Mouse (Mus musculus): ENCODE data around the gene Kansl2.

The Kansl2 gene

DNA sequence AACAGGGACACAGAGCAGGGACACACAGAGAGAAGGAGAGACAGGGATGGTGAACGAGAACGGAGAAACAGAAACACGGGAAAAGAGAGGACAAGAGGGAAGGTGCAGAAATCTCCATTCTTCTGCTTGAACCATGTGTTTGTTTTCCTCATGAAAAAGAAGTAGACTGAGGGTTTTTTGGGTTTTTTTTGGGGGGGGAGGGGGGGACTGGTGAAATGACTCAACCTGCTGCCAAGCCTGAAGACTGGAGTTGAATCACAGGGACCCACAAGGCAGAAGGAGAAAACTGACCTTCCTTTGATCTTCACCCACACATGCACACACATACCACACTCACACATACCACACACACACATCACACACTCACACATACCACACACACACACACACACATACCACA, 30.7 kb downstream of the Kansl2 start:
- no peak for DNase-seq (ENCODE audit: low read depth)

DNA sequence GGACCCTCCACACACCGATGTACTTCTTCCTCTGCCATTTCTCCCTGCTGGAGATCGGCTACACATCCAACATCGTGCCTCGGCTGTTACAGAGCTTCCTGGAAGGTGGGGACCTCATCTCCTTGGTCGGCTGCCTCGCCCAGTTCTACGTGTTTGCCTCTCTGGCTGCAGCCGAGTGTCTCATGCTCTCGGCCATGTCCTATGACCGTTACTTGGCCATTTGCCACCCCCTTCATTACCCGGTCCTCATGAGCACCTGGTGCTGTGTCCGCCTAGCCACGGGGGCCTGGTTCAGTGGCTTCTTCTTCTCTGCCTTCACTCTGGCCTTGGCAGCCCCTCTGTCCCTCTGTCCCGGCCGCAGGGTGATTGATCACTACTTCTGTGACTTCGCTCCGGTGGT, 36.4 kb downstream of the Kansl2 start:
- DNase-seq (ENCODE audit: low read depth) = no peak

GRCm38 (mm10) chr15:98492102-98492501, 42.0 kb downstream of the Kansl2 start, which contains the start of gene Olfr279:
Gene Olfr279, plus strand, starts transcription at chr15:98492402.
- no peak for DNase-seq (ENCODE audit: low read depth)

DNA sequence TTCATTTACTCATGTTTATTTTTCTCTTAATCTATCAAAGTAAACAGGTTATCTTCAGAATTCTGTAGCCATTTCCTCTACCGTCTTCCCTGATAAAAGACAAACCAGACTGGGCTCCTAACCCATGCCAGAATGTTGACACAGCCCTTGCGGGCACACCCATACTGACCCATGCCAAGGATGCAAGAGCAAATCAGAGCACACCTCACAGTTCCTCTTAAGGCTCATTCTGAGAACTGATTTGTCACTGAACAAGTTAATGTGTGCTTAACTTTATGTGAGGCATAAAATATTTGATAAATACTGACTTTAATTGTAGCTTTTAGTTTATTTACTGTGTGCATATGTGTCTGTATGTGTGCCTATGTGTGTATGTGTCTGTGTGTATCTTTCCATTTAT, 42.7 kb downstream of the Kansl2 start:
- DNase-seq (ENCODE audit: low read depth) = no peak

DNA sequence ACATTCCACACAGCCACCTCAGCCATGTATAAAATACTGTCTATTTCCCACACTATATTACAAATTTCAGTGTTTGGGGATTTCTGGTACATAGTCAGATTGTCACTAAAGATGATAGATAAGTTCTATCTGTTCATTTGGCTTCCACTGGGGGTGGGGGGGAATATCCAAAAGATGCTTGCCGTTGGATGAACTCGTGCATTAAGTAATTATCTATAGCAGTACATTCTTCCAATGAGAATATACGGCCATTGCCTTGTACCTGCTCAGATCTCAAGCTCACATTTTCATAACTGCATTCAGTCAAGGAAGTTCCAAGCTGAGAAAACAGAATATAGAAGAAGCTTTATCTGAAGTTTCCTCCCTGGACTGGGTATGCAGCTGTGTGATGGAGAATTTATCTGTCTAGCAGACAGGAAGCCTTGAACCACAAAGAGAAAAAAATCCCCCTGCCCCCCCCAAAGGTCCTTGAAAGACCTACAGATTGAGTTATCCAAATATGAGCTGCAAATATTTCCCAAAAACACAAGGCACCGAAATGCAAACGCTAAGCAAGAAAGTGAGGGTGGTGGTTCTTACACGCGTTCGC, 47.5 kb downstream of the Kansl2 start:
- DNase-seq (ENCODE audit: low read depth) = no peak

DNA sequence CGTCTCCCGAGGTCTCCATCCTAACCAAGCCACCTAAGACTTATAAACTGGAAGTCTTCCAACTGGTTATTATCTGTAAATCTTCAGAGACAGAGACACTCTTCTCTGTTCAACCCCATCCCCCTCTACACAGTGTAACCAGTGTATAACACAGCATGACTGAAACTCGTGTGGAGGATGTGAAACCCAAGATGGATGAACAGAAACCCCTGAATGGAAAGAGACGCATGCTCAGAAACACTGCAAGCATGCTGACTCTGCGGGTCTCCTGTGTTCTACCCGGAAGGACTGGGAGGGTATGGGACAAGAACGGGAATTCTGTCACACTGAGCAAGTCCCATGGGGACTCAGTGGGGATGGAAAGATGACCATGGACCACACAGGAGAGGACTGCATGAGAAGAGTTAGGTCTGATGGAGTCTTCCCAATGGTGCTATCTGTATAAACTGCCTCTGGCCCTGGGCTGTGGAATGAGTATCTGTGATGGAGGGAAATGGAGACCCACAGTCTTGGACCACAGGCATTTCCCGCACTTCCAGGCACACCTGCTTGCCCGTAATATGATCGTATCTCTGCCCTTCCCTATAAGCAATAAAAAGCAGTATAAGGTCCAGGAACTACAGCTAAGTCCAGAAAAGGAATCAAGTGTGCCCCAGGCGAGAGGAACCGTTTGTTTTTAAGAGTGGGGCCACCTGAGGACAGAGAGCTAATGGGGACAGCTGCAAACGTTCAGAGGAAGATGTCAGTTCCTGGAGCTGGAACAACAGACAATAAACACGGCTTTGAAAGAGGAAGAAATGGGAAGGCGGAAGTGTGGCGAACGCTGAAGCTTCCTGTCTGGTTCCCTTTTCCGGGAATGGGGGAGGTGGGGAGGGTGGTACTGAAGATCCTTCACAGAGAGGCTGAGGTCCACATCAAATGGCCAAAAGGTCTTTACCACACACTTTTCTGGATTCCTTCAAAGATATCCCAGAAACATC, 49.9 kb downstream of the Kansl2 start:
- no peak for DNase-seq (ENCODE audit: low read depth)

DNA sequence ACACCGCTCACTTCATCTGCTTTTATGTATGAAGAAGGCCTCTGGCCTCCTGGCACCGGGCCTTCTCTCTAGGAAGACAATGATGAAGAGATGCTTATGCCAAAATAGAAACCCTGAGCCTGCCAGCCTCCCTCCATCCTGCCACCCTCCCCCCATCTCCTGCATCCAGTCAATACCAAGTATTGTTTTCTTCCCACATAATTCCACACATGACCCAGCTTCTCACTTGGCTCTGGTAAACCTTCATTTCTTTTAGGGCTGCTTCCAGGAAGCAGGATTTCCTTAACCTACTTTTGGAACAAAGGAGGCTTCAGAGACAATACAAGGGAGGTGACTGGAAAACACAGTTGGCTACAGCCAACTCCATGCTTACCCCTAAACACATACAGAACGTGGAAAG, 51.4 kb downstream of the Kansl2 start, which contains the start of gene Lalba:
Lalba (minus strand) TSS at position 21 of the 400 bp plus-strand sequence.
- no peak for DNase-seq (ENCODE audit: low read depth)

GRCm38 (mm10) chr15:98479568-98480102, 54.4 kb downstream of the Kansl2 start:
- DNase-seq (ENCODE audit: low read depth) = no peak

- no peak for DNase-seq (ENCODE audit: low read depth)
These were observed 57.8 kb downstream of the Kansl2 start for GRCm38 (mm10) chr15:98476281-98476680.

DNA sequence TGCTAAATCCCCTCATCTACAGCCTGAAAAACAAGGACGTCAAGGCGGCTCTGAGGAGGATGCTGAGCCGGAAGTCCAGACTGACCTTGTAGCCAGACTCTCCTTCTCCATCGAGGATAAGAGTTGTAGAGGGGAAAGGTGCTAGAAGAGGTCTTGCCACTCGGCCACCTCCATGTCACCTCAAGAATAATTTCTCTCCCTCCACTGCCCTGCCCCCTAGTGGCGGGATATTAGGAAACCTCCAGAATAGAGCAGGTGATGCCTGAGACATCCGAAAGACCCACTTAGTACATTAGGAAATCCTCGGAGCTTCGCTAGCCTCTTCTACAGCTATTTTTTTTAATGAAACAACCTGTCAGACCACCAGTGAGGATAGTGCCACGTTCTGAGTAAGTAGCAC, 58.7 kb downstream of the Kansl2 start:
- DNase-seq (ENCODE audit: low read depth) = peak; percentile 50

- DNase-seq (ENCODE audit: low read depth) = no peak
These were observed 59.1 kb downstream of the Kansl2 start for GRCm38 (mm10) chr15:98474958-98475357.

DNA sequence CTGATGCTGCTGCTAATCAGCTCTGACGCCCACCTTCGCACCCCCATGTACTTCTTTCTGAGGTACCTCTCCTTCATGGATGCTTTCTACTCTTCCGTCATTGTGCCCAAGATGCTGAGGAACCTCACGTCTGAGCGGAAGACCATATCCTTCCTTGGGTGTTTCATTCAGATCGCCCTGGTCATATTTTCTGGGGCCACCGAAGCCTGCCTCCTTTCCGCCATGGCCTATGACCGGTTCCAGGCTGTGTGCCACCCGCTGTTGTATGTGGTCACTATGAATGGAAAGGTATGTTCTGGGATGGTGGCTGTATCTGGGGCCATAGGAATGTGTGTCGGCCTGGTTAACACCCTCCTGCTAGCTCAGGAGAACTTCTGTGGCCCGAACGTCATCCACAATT, 62.5 kb downstream of the Kansl2 start:
- DNase-seq (ENCODE audit: low read depth) = no peak

DNA sequence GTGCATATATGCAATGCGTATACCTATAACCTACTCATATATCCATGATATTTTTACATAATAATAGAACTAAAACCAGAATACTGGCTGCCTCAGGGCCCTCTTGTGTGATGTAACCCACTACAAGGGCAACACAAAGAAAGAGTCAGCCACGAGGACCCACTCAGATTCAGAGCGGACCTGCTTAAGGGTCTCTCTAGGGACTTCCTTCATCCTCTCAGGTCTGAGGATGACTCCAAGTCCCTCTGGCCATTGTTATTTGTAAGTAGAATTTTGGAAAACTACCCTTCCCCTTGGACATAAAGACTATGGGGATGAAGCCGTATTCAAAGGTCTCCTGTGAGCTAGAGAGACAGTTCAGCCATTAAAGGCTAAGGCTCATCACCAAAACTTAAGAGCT, 64.5 kb downstream of the Kansl2 start, which contains the start of gene OR5BS1P:
OR5BS1P (plus strand) TSS at position 301 of the 400 bp plus-strand sequence.
- DNase-seq (ENCODE audit: low read depth) = no peak
